Comparison of ENCODE assay signal across 28 mouse cellular contexts in genomic region chr11:43125908-43126477, GRCm38 (mm10). TPM values are rescaled to one million over a fixed set of nuclear protein-coding genes. Genes with fewer than 3 reads are reported as not detected.
A peak's percentile ranks its signal among the peaks of the same experiment; 100 is the strongest.
DNase-seq lines count a peak whose midpoint lies in the region; ATAC-seq lines count a peak whose summit lies in the region.
"Had no signal": no experiment of that assay in that cellular context is flagged by ENCODE, and none has a peak within 500 bp of the region (broad histone marks: within the 10 kb centered on the region; RNA-seq: fewer than 3 reads in every experiment).

No protein-coding gene starts in this region.

- DNase-seq in lung, postnatal 36 days, result peak; percentile 5
- DNase-seq in lung, postnatal 10 days, result no peak
- peak; percentile 8 for DNase-seq in CD4-positive helper T cell, adult 2 months (ENCODE audit: low read depth, low spot score)
- peak; percentile 14 for DNase-seq in fibroblast of lung, adult 2 months (ENCODE audit: low read depth)
- DNase-seq in midbrain, embryonic 11.5 days (ENCODE audit: low spot score, missing footprints), result no peak
- no peak for DNase-seq in right cerebral cortex, adult 18-20 months
- DNase-seq: adrenal gland, postnatal 10 days; cerebellum, adult 11-12 months; cerebellum, adult 9-11 months; gastrocnemius, postnatal 14 days; kidney, adult 11 months; kidney, postnatal 14 days; layer of hippocampus, adult 9-11 months; liver, embryonic 13.5 days; right cerebral cortex, postnatal 14 days; thymus, postnatal 4 days had no signal

- H3K9ac ChIP-seq in stomach, embryonic 16.5 days (ENCODE audit: low read length), result no peak overlapping the region
- H3K9ac ChIP-seq in midbrain, embryonic 11.5 days (ENCODE audit: low read length), result no peak overlapping the region
- H3K9ac ChIP-seq: embryonic facial prominence, embryonic 13.5 days; forebrain, embryonic 13.5 days; limb, embryonic 15.5 days; liver, embryonic 13.5 days; midbrain, embryonic 13.5 days had no signal

- H3K27me3 ChIP-seq in stomach, embryonic 16.5 days (ENCODE audit: control insufficient read depth, insufficient read depth, low read length), result no peaks in the 10 kb centered on the region
- H3K27me3 ChIP-seq in midbrain, embryonic 11.5 days (ENCODE audit: control insufficient read depth, insufficient read depth, low read length), result no peaks in the 10 kb centered on the region
- H3K27me3 ChIP-seq: embryonic facial prominence, embryonic 13.5 days; forebrain, embryonic 13.5 days; limb, embryonic 15.5 days; liver, embryonic 13.5 days; megakaryocyte, embryonic 14.5 days; midbrain, embryonic 13.5 days; Patski had no signal

- H3K4me2 ChIP-seq in stomach, embryonic 16.5 days (ENCODE audit: low read depth, low read length), result no peak overlapping the region
- H3K4me2 ChIP-seq in midbrain, embryonic 11.5 days, result no peak overlapping the region
- H3K4me2 ChIP-seq: embryonic facial prominence, embryonic 13.5 days; forebrain, embryonic 13.5 days; limb, embryonic 15.5 days; liver, embryonic 13.5 days; midbrain, embryonic 13.5 days had no signal

- ATAC-seq in stomach, embryonic 16.5 days (ENCODE audit: insufficient read depth, low FRiP score), result peak; percentile 83
- ATAC-seq in midbrain, embryonic 11.5 days (ENCODE audit: low FRiP score), result no peak
- ATAC-seq: forebrain, embryonic 13.5 days; hindbrain, postnatal 0 days; midbrain, embryonic 13.5 days; Patski had no signal

- H3K9me3 ChIP-seq in stomach, embryonic 16.5 days (replicated peaks; ENCODE audit: control insufficient read depth, low read length), result no peaks in the 10 kb centered on the region
- H3K9me3 ChIP-seq in midbrain, embryonic 11.5 days (ENCODE audit: control insufficient read depth, low read length), result no peaks in the 10 kb centered on the region
- H3K9me3 ChIP-seq: embryonic facial prominence, embryonic 13.5 days; forebrain, embryonic 13.5 days; limb, embryonic 10.5 days; limb, embryonic 15.5 days; liver, embryonic 13.5 days had no signal

- H3K36me3 ChIP-seq in stomach, embryonic 16.5 days (ENCODE audit: control insufficient read depth, insufficient read depth, low read length), result no peaks in the 10 kb centered on the region
- no peaks in the 10 kb centered on the region for H3K36me3 ChIP-seq in midbrain, embryonic 11.5 days (ENCODE audit: control insufficient read depth, insufficient read depth, low read length)
- H3K36me3 ChIP-seq: embryonic facial prominence, embryonic 13.5 days; G1E; limb, embryonic 10.5 days; limb, embryonic 15.5 days; liver, embryonic 13.5 days; midbrain, embryonic 13.5 days had no signal

- H3K4me3 ChIP-seq in stomach, embryonic 16.5 days (replicated peaks; ENCODE audit: low read length), result no peak overlapping the region
- no peak overlapping the region for H3K4me3 ChIP-seq in midbrain, embryonic 11.5 days (ENCODE audit: low read depth, low read length)
- H3K4me3 ChIP-seq: embryonic facial prominence, embryonic 13.5 days; erythroblast, embryonic 14.5 days; forebrain, embryonic 13.5 days; limb, embryonic 10.5 days; limb, embryonic 15.5 days; liver, embryonic 13.5 days; megakaryocyte, embryonic 14.5 days; midbrain, embryonic 13.5 days had no signal

- peak overlapping the region; percentile 29; the same call in 1 of the 2 replicates for H3K27ac ChIP-seq in stomach, embryonic 16.5 days (ENCODE audit: low read length)
- no peak overlapping the region for H3K27ac ChIP-seq in midbrain, embryonic 11.5 days (ENCODE audit: low read depth, low read length)
- H3K27ac ChIP-seq: embryonic facial prominence, embryonic 13.5 days; forebrain, embryonic 13.5 days; hindbrain, postnatal 0 days; limb, embryonic 10.5 days; limb, embryonic 15.5 days; liver, embryonic 13.5 days; midbrain, embryonic 13.5 days had no signal

- 55% methylated on average over 4 of the region's 4 CpGs for WGBS in stomach, embryonic 16.5 days
- 94% methylated on average over 4 of the region's 4 CpGs for whole genome bisulfite sequencing in midbrain, embryonic 11.5 days

- H3K4me1 ChIP-seq in stomach, embryonic 16.5 days (ENCODE audit: control insufficient read depth, insufficient read depth, low read length), result no peaks in the 10 kb centered on the region
- no peaks in the 10 kb centered on the region for H3K4me1 ChIP-seq in midbrain, embryonic 11.5 days (ENCODE audit: control insufficient read depth, insufficient read depth, low read length)
- H3K4me1 ChIP-seq: embryonic facial prominence, embryonic 13.5 days; forebrain, embryonic 13.5 days; limb, embryonic 10.5 days; limb, embryonic 15.5 days; liver, embryonic 13.5 days; megakaryocyte, embryonic 14.5 days; midbrain, embryonic 13.5 days had no signal

RNA-seq across cellular contexts. Expression of gene Atp10b, which starts 23.7 kb away (rescaled TPM):
- 4.7 and 6.3 TPM in 2 replicates for polyA plus RNA-seq in stomach, embryonic 16.5 days (2015; fragmentation: Nextera tagmentation; extraction: Ambion mirVana)
- 0.11 and 0.15 TPM in 2 replicates for polyA plus RNA-seq in midbrain, embryonic 11.5 days (2014; fragmentation: Nextera tagmentation; extraction: Ambion mirVana)
- polyA plus RNA-seq: G1E; heart, embryonic 14.5 days; liver, embryonic 13.5 days; Patski had no signal

Comparison
In these comparisons a context has a peak if more than half of its experiments do, and no peak if none do; other contexts are left out.
1. DNase-seq: peak in lung, postnatal 36 days (single experiment), CD4-positive helper T cell, adult 2 months (single experiment) and fibroblast of lung, adult 2 months (single experiment); none in lung, postnatal 10 days (single experiment), midbrain, embryonic 11.5 days (single experiment) and right cerebral cortex, adult 18-20 months (single experiment).